Mouse (Mus musculus) embryonic facial prominence, embryonic 13.5 days (tissue): Measurements from ENCODE around the gene Tmem135. TPM values are rescaled to one million over a fixed set of nuclear protein-coding genes. Genes with fewer than 3 reads are reported as not detected.

ENCODE experiments used
- ATAC-seq: fragments of 200-750 bp; cut with Nextera tagmentation; 2 replicates; pipeline ENCODE4 v1.8.0; 2017; ENCODE audit warnings: low read depth; ENCODE audit not compliant: insufficient number of reproducible peaks, insufficient read depth, low FRiP score, low TSS enrichment
- H3K27ac ChIP-seq: fragments of 300-500 bp; sonication (generic); 2 replicates; pipeline ENCODE4 v1.5.1; 2015; ENCODE audit warnings: moderate library complexity, mild to moderate bottlenecking, inconsistent platforms
- H3K27me3 ChIP-seq: fragments of 300-500 bp; sonication (generic); 2 replicates; pipeline ENCODE4 v1.6.1; 2015; ENCODE audit warnings: mild to moderate bottlenecking, inconsistent platforms
- H3K36me3 ChIP-seq: fragments of 300-500 bp; sonication (generic); 2 replicates; pipeline ENCODE4 v1.6.1; 2015; ENCODE audit warnings: mild to moderate bottlenecking, inconsistent platforms
- H3K4me1 ChIP-seq: fragments of 300-500 bp; sonication (generic); 2 replicates; pipeline ENCODE4 v1.6.1; 2015; ENCODE audit warnings: inconsistent platforms
- H3K4me2 ChIP-seq: fragments of 300-500 bp; sonication (generic); 2 replicates; pipeline ENCODE4 v1.6.1; 2015; ENCODE audit warnings: moderate library complexity, mild to moderate bottlenecking, inconsistent platforms
- H3K4me3 ChIP-seq: fragments of 300-500 bp; sonication (generic); 2 replicates; pipeline ENCODE4 v1.5.1; 2015; ENCODE audit warnings: mild to moderate bottlenecking, inconsistent platforms
- H3K9ac ChIP-seq: fragments of 300-500 bp; sonication (generic); 2 replicates; pipeline ENCODE4 v1.6.1; 2015; ENCODE audit warnings: mild to moderate bottlenecking, inconsistent platforms
- H3K9me3 ChIP-seq: fragments of 300-500 bp; sonication (generic); 2 replicates; pipeline ENCODE4 v1.6.1; 2016; ENCODE audit warnings: inconsistent platforms
- WGBS: fragments of 180-500 bp; shearing (Covaris S2); methylation state at CpG from one replicate; pipeline ENCODE4 v1.1.7; 2015; ENCODE audit warnings: mixed read lengths; 5-methylcytosine and 5-hydroxymethylcytosine counted together
- microRNA-seq: library from miRNA; unstranded; fragments of <30 nt; microRNA quantifications from one replicate; pipeline ENCODE4, GENCODE M21; 2016
- polyA plus RNA-seq: library from polyadenylated mRNA; unstranded; fragments of >200 nt; fragmentation: Nextera tagmentation; extraction: Ambion mirVana; gene quantifications from 2 replicates; pipeline ENCODE4 v1.2.1, GENCODE M21; 2015

Tmem135 gene
- polyA plus RNA-seq, 1 experiment from 2014 or later: 24.0 TPM

GRCm38 (mm10) chr7:89116261-89116664 is 287.8 kb downstream of the Tmem135 start:
- WGBS: 64% methylated on average over 1 of the region's 1 CpGs
- no peak for ATAC-seq
- Histone ChIP-seq H3K4me3 (no peak overlapping the region), H3K9me3 (no peaks in the 10 kb centered on the region), H3K4me2 (no peak overlapping the region), H3K27ac (no peak overlapping the region), H3K36me3 (no peaks in the 10 kb centered on the region), H3K9ac (no peak overlapping the region), H3K27me3 (no peaks in the 10 kb centered on the region), H3K4me1 (no peaks in the 10 kb centered on the region)

DNA sequence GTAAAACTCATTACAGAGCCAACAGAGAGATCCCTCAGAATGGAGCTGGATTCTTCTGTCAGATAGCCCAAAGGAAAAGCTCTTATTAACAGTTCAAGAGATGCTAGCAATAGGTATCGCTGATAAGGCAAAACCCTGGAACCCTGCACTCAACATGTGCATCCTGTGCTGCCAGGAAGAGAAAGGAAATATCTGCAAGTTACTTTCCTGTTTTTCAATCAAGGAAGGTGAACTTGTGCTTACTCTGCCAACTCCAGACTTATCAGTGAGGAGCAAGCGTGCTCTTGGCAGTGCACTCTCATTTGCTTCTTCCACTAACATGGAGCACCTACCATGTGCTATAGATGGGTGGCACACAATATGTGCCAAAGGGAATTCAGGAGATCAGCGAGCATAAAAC is 288.4 kb downstream of the Tmem135 start:
- Histone ChIP-seq H3K9ac (no peak overlapping the region), H3K9me3 (no peaks in the 10 kb centered on the region), H3K27me3 (no peaks in the 10 kb centered on the region), H3K4me3 (no peak overlapping the region), H3K4me2 (no peak overlapping the region), H3K4me1 (no peaks in the 10 kb centered on the region), H3K27ac (no peak overlapping the region), H3K36me3 (no peaks in the 10 kb centered on the region)
- WGBS: 87% methylated on average over 3 of the region's 3 CpGs
- ATAC-seq: no peak

DNA sequence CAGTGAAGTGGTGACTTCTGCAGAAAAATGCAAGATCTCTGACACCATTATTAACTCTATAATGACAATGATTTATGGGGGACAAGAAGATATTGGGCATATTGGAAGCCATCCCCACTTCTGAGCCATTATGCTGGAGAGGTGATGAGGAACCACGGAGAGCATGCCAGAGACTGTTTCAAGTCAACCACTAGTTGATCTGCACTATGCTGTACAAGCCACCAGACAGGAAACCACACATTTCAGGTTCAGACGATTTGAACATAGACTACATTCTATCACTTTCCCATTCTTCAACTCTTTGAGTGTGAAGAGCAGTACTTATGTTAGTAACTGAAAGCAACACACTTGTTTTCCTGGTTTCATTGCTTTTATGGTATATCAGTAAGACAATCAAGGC is 297.6 kb downstream of the Tmem135 start:
- no peak for ATAC-seq
- no peaks in the 10 kb centered on the region for H3K27me3 ChIP-seq
- 76% methylated on average over 2 of the region's 2 CpGs for WGBS
- no peaks in the 10 kb centered on the region for H3K4me1 ChIP-seq
- H3K36me3 ChIP-seq: no peaks in the 10 kb centered on the region
- no peak overlapping the region for H3K9ac ChIP-seq
- H3K4me3 ChIP-seq: no peak overlapping the region
- H3K9me3 ChIP-seq: no peaks in the 10 kb centered on the region
- H3K4me2 ChIP-seq: no peak overlapping the region
- no peak overlapping the region for H3K27ac ChIP-seq

DNA sequence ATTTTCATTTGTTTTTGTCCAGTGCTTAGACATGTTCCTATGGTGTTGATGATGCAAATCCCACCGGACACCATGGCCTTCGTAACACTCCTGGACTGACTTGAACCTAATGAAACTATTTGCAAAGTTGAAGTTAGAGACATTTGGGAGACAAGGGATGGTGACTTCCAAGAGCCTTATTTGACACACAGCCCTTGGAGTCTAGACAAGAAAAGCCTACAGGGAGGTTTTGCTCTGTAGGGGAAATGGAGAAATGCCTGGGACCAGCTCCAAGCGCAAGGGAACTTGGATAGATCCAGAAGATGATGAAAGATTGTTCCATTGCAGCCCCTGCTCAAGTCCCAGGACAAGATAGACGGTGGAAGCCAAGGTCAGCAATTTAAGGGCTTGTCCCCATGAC is 304.3 kb downstream of the Tmem135 start:
- Histone ChIP-seq H3K9ac (no peak overlapping the region), H3K27ac (no peak overlapping the region), H3K9me3 (no peaks in the 10 kb centered on the region), H3K36me3 (no peaks in the 10 kb centered on the region), H3K4me1 (no peaks in the 10 kb centered on the region), H3K4me3 (no peak overlapping the region), H3K4me2 (no peak overlapping the region), H3K27me3 (no peaks in the 10 kb centered on the region)
- 94% methylated on average over 4 of the region's 4 CpGs for WGBS
- ATAC-seq: no peak

Small RNA genes within 50 kb of the gene (microRNA-seq; reads per million reads assigned to microRNA genes)
- not detected for gene Gm22171
- not detected for gene Gm24659

Other genes starting within 250 kb of the Tmem135 start
- 5.4 and 5.7 TPM in 2 replicates for gene Fzd4, start 133 bp upstream of the Tmem135 start, polyA plus RNA-seq
- 105 and 109 TPM in 2 replicates for gene Prss23, start 123.0 kb upstream of the Tmem135 start, polyA plus RNA-seq
- gene Me3, start 228.2 kb upstream of the Tmem135 start, polyA plus RNA-seq: 2.1 and 3.7 TPM in 2 replicates